Mouse (Mus musculus) embryo, embryonic 10.5 days (tissue): Measurements from ENCODE around the gene Gm28048.

ENCODE experiments used
- DNase-seq: peaks from one replicate; pipeline ENCODE4 v3.0.0-alpha.2; 2015; ENCODE audit warnings: low spot score

The Gm28048 gene

GRCm38 (mm10) chr11:22793176-22793880 lies 188.6 kb downstream of the Gm28048 start:
- no peak for DNase-seq

- DNase-seq: no peak
Measured at GRCm38 (mm10) chr11:22792149-22792548, 189.7 kb downstream of the Gm28048 start.

- DNase-seq: no peak
Measured at GRCm38 (mm10) chr11:22791726-22792125, 190.2 kb downstream of the Gm28048 start.

- no peak for DNase-seq
Measured at GRCm38 (mm10) chr11:22787833-22788232, 194.1 kb downstream of the Gm28048 start.
